Mouse (Mus musculus) lung, postnatal 0 days (tissue): ENCODE results near the gene Fbxo28.

Source experiments
- CTCF ChIP-seq: IDR thresholded peaks from 2 replicates; pipeline ENCODE4 v1.5.1; 2016; ENCODE audit warnings: antibody characterized with exemption, mild to moderate bottlenecking
- EP300 ChIP-seq: IDR thresholded peaks from 2 replicates; pipeline ENCODE4 v1.6.1; 2016; ENCODE audit warnings: antibody characterized with exemption, mild to moderate bottlenecking, control low read depth

- TF ChIP-seq CTCF (no peak), EP300 (no peak)
Observed at GRCm38 (mm10) chr1:182268317-182268716, 73.1 kb downstream of the Fbxo28 start.
